Mouse (Mus musculus) erythroblast, embryonic 14.5 days (primary cell): Measurements from ENCODE around the gene Grm5. TPM values are rescaled to one million over a fixed set of nuclear protein-coding genes. Genes with fewer than 3 reads are reported as not detected.

Experiments used
- H3K27me3 ChIP-seq: 2 replicates; pipeline ENCODE4 v1.6.1; 2012; ENCODE audit warnings: inconsistent platforms; ENCODE audit not compliant: control insufficient read depth
- H3K36me3 ChIP-seq: 2 replicates; pipeline ENCODE4 v1.6.1; 2012; ENCODE audit warnings: mild to moderate bottlenecking, inconsistent platforms; ENCODE audit not compliant: control insufficient read depth
- H3K4me1 ChIP-seq: 2 replicates; pipeline ENCODE4 v1.6.1; 2012; ENCODE audit warnings: inconsistent platforms; ENCODE audit not compliant: control insufficient read depth
- H3K4me3 ChIP-seq: replicated peaks from 2 replicates; pipeline ENCODE3; 2012; ENCODE audit warnings: moderate library complexity, mild to moderate bottlenecking, inconsistent platforms
- H3K9me3 ChIP-seq: 2 replicates; pipeline ENCODE4 v1.6.1; 2012; ENCODE audit warnings: low read length, inconsistent platforms, mixed read lengths; ENCODE audit not compliant: control insufficient read depth
- GATA1 ChIP-seq: IDR thresholded peaks from 2 replicates; pipeline ENCODE4 v1.6.1; 2012; ENCODE audit warnings: low read length, inconsistent platforms, mixed read lengths
- TAL1 ChIP-seq: IDR thresholded peaks from 3 replicates; pipeline ENCODE4 v1.6.1; 2012; ENCODE audit warnings: low read length, inconsistent platforms, mixed read lengths
- polyA plus RNA-seq: library from polyadenylated mRNA; stranded (reverse); fragments of >175 nt; gene quantifications from 2 replicates; pipeline ENCODE4 v1.2.3, GENCODE M21; 2012

The Grm5 gene
- not detected in 2 replicates for polyA plus RNA-seq

- Histone ChIP-seq H3K36me3 (no peaks in the 10 kb centered on the region), H3K27me3 (peaks cover 5% of the 10 kb centered on the region; the same call in 1 of the 2 replicates), H3K4me1 (no peaks in the 10 kb centered on the region), H3K9me3 (no peaks in the 10 kb centered on the region), H3K4me3 (no peak within 1 kb of the TSS)
- no peak for TF ChIP-seq TAL1
- no peak for TF ChIP-seq GATA1
Observed at GRCm38 (mm10) chr7:87583868-87584267, at the start of gene Grm5. Gene Grm5, plus strand, starts transcription at chr7:87584168.

- no peaks in the 10 kb centered on the region for H3K9me3 ChIP-seq
- TF ChIP-seq GATA1 (no peak), TAL1 (no peak)
- H3K4me3 ChIP-seq = no peak overlapping the region
- no peaks in the 10 kb centered on the region for H3K27me3 ChIP-seq
- no peaks in the 10 kb centered on the region for H3K36me3 ChIP-seq
- H3K4me1 ChIP-seq = no peaks in the 10 kb centered on the region
Observed at GRCm38 (mm10) chr7:87539031-87539430, 44.9 kb upstream of the Grm5 start.

- H3K4me1 ChIP-seq = no peaks in the 10 kb centered on the region
- no peak overlapping the region for H3K4me3 ChIP-seq
- TF ChIP-seq GATA1 = no peak
- TF ChIP-seq TAL1 = no peak
- H3K36me3 ChIP-seq = no peaks in the 10 kb centered on the region
- no peaks in the 10 kb centered on the region for H3K27me3 ChIP-seq
- no peaks in the 10 kb centered on the region for H3K9me3 ChIP-seq
Observed at GRCm38 (mm10) chr7:87565300-87565699, 18.7 kb upstream of the Grm5 start.

GRCm38 (mm10) chr7:87566476-87566875 lies 17.5 kb upstream of the Grm5 start:
- Histone ChIP-seq H3K27me3 (no peaks in the 10 kb centered on the region), H3K4me1 (no peaks in the 10 kb centered on the region), H3K9me3 (no peaks in the 10 kb centered on the region), H3K36me3 (no peaks in the 10 kb centered on the region), H3K4me3 (no peak overlapping the region)
- TF ChIP-seq GATA1 = no peak
- no peak for TF ChIP-seq TAL1

GRCm38 (mm10) chr7:87584281-87584701 lies 323 bp downstream of the Grm5 start:
- Histone ChIP-seq H3K4me1 (no peaks in the 10 kb centered on the region), H3K9me3 (no peaks in the 10 kb centered on the region), H3K4me3 (no peak overlapping the region), H3K36me3 (no peaks in the 10 kb centered on the region), H3K27me3 (peaks cover 5% of the 10 kb centered on the region; the same call in 1 of the 2 replicates)
- TF ChIP-seq TAL1 = no peak
- TF ChIP-seq GATA1 = no peak

- Histone ChIP-seq H3K9me3 (no peaks in the 10 kb centered on the region), H3K4me3 (no peak overlapping the region), H3K4me1 (no peaks in the 10 kb centered on the region), H3K36me3 (no peaks in the 10 kb centered on the region), H3K27me3 (peaks cover 5% of the 10 kb centered on the region; the same call in 1 of the 2 replicates)
- TF ChIP-seq GATA1 = no peak
- TF ChIP-seq TAL1 = no peak
Observed at GRCm38 (mm10) chr7:87586271-87586937, 2.4 kb downstream of the Grm5 start.

- Histone ChIP-seq H3K9me3 (no peaks in the 10 kb centered on the region), H3K4me1 (no peaks in the 10 kb centered on the region), H3K36me3 (no peaks in the 10 kb centered on the region), H3K27me3 (peaks cover 5% of the 10 kb centered on the region; the same call in 1 of the 2 replicates), H3K4me3 (no peak overlapping the region)
- TF ChIP-seq TAL1 (no peak), GATA1 (no peak)
Observed at GRCm38 (mm10) chr7:87587976-87588375, 4.0 kb downstream of the Grm5 start.

- Histone ChIP-seq H3K4me3 (no peak overlapping the region), H3K27me3 (no peaks in the 10 kb centered on the region), H3K36me3 (no peaks in the 10 kb centered on the region), H3K9me3 (no peaks in the 10 kb centered on the region), H3K4me1 (no peaks in the 10 kb centered on the region)
- TF ChIP-seq TAL1 (no peak), GATA1 (no peak)
Observed at GRCm38 (mm10) chr7:87626251-87626650, 42.3 kb downstream of the Grm5 start.

- no peaks in the 10 kb centered on the region for H3K36me3 ChIP-seq
- no peak for TF ChIP-seq TAL1
- TF ChIP-seq GATA1 = no peak
- H3K9me3 ChIP-seq = no peaks in the 10 kb centered on the region
- no peaks in the 10 kb centered on the region for H3K27me3 ChIP-seq
- H3K4me1 ChIP-seq = no peaks in the 10 kb centered on the region
- no peak overlapping the region for H3K4me3 ChIP-seq
Observed at GRCm38 (mm10) chr7:87635530-87635929, 51.6 kb downstream of the Grm5 start.

GRCm38 (mm10) chr7:87650610-87651009 lies 66.6 kb downstream of the Grm5 start:
- TF ChIP-seq TAL1 = no peak
- no peak for TF ChIP-seq GATA1
- Histone ChIP-seq H3K4me1 (no peaks in the 10 kb centered on the region), H3K36me3 (no peaks in the 10 kb centered on the region), H3K9me3 (no peaks in the 10 kb centered on the region), H3K27me3 (no peaks in the 10 kb centered on the region), H3K4me3 (no peak overlapping the region)
